Mouse (Mus musculus) cortical plate, adult 2 months (tissue): ENCODE data around the gene Kif13a. TPM values are rescaled to one million over a fixed set of nuclear protein-coding genes. Genes with fewer than 3 reads are reported as not detected.

ENCODE experiments used
- H3K27ac ChIP-seq: fragments of 200-500 bp; 2 replicates; pipeline ENCODE4 v1.5.1; 2012; ENCODE audit warnings: low read length, control low read depth, inconsistent platforms; ENCODE audit not compliant: insufficient read depth
- H3K4me1 ChIP-seq: fragments of 200-500 bp; 2 replicates; pipeline ENCODE4 v1.6.1; 2011; ENCODE audit warnings: low read length; ENCODE audit not compliant: control insufficient read depth, insufficient read depth
- H3K4me3 ChIP-seq: fragments of 200-500 bp; 2 replicates; pipeline ENCODE4 v1.5.1; 2011; ENCODE audit warnings: mild to moderate bottlenecking, low read length, control low read depth; ENCODE audit not compliant: insufficient read depth
- CTCF ChIP-seq: fragments of 200-500 bp; IDR thresholded peaks from 2 replicates; pipeline ENCODE4 v1.5.1; 2011; ENCODE audit warnings: mild to moderate bottlenecking, control low read depth, low read length; ENCODE audit not compliant: insufficient read depth; ENCODE audit errors: extremely low read depth
- POLR2A ChIP-seq: fragments of 200-500 bp; IDR thresholded peaks from 2 replicates; pipeline ENCODE4 v1.6.1; 2011; ENCODE audit warnings: mild to moderate bottlenecking, low read length, control low read depth; ENCODE audit not compliant: insufficient read depth; ENCODE audit errors: extremely low read depth
- polyA plus RNA-seq: library from polyadenylated mRNA; depleted of rRNA; stranded (reverse); fragments of >200 nt; gene quantifications from 2 replicates; pipeline ENCODE4 v1.2.3, GENCODE M21; 2012; rRNA removed

Kif13a gene
- polyA plus RNA-seq: 16.0 TPM in 2 replicates

DNA sequence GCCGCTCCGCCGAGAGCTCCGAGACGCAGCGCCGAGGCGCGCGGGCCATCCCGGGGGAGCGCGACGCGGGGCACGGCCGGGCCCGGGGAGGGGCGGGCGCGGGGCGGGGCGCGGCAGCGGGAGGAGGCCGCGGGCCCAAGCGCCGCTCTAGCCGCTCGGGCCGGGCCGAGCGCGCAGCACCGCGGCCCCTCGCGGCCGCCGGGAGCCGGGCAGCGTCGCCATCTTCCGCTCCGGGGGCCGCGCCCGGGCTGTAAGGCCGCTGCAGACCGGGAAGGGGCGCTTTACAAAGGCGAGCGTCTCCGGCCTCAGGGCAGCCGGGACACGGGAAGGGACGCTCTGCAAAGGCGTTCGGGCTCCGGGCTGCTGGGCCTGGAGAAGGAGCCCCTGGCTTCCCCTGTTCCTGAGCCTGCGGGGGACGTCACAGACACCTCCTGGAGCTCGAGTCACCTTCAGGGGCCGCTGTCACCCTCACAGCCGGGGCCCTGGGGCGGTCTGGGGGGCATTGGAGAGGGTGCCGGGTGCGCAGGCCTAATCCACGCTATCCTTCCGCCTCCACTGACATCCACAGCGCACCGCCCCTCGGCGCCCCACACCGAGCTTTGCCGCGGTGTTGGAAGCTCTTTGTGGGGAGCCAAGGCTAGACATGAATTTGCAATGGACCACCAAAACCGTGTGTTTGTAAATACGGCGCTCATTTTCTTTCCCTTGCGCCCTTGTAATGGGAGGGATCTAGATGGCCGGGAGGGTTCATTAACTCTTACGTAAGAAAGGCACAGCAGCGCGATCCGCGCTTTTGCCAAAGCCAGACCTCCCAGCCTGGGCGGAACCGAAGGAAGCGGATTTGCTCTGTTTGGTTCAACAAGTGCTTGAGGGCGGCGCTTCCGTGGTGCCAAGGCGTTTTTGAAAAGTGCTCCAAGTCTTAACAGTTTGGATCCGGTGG is at the start of gene Kif13a:
Gene Kif13a, minus strand, starts transcription at position 149 of the 940 bp plus-strand sequence.
- Histone ChIP-seq H3K27ac (peak within 1 kb of the TSS; percentile 97), H3K4me3 (peak within 1 kb of the TSS; percentile 47), H3K4me1 (no peaks in the 10 kb centered on the region)
- TF ChIP-seq CTCF (no peak), POLR2A (peak; percentile 74)

DNA sequence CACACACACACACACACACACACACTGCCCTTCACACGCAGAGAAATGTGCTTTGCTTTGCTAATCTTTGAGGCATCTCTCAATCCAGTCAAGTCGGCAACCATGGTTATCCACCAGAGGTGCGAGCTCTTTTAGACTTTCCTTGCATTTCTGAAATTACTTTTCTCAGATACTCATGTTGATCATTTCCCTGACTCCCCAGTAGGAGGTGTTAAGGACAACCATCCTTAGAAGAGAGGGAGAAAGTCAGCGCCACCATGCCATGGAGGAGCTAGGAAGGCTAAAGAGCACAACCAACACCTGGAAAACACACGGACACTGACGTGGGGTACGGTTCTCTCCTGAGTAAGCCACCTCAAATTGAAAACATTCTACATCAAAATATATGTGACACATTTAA is 46.9 kb upstream of the Kif13a start:
- TF ChIP-seq POLR2A (no peak), CTCF (0 out of 2 replicates have a peak, but pooled peaks have one; percentile 10)
- Histone ChIP-seq H3K4me1 (peaks cover 2% of the 10 kb centered on the region; the same call in 1 of the 2 replicates), H3K27ac (no peak overlapping the region)

DNA sequence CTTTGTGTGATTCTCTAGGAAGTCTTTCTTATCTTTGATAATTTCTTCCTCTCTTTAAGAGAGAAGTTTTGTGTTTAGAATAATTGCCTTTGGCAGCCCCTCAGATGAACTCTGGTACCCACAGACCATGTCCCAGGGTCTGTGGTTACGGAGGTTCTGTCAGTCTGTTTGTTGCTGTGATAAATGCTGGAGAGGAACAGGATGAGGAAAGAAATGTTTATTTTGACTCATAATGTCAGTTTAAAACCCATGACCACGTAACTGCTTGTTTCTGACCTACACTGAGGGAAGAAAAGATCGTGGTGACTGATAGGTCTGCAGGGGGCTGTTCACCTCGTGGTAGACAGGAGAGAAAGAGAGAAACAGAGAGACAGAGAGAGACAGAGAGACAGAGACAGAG is 46.3 kb upstream of the Kif13a start:
- H3K27ac ChIP-seq: no peak overlapping the region
- H3K4me3 ChIP-seq: no peak overlapping the region
- no peak for TF ChIP-seq POLR2A
- no peak for TF ChIP-seq CTCF
- peaks cover 2% of the 10 kb centered on the region; the same call in 1 of the 2 replicates for H3K4me1 ChIP-seq

More for the DNA sequence above, 46.9 kb upstream of the Kif13a start:
- H3K4me3 ChIP-seq: no peak overlapping the region

DNA sequence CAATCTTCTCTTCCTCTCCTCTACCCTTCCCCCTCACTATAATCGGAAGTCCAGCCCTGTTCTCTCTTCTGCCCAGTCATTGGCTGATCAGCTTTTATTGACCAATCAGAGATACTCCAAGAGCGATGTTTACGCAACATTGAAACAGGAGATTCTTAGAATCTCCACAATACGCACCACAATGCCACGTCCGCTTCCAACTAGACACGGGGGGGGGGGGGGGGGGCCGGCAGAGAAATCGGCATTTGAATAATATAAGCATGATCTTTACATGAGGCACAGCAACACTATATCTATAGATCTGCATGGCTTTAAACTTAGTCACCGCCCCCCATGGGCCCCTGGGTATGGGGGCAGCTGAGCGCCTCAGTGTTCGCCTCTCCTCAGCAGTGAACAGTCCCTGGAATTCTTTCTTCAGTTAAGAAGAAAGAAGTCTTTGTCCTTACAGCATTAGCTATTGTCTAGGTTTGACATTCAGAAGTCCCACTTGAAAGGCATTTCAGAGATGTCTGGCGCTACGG is 45.4 kb upstream of the Kif13a start:
- Histone ChIP-seq H3K27ac (no peak overlapping the region), H3K4me1 (peaks cover under 1% of the 10 kb centered on the region; the same call in 1 of the 2 replicates), H3K4me3 (no peak overlapping the region)
- TF ChIP-seq POLR2A (no peak), CTCF (no peak)

DNA sequence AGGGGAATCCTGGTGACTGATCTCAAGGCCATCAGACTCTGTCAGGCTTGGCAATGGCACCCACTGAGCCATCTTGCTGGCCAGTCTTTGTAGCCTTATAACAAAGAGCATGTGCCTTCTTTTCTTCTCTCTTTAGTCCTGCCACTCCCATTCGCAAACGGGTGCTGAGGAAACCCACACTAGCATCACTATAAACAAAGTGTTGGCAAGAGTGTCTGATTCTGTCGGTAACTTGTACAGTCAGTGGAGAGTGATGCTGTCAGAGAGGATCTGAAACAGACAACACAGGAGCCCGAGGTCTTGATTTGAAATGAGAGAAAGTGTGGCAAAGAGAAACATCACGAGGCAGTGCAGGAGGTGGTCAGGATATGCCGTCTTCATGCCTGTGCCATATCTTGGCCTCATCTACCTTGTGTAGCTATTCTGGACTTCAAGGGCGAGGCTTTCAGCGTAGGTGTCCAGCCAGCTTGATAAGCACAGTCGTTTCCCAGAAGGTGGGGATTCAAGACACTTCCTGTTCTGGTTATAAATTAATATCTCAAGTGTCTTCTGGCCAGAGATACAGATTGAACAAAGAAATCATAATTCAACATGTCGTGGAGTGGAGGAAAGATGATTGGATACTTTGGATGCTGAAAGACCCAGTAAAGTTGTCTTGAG is 40.7 kb upstream of the Kif13a start:
- Histone ChIP-seq H3K27ac (no peak overlapping the region), H3K4me1 (no peaks in the 10 kb centered on the region), H3K4me3 (no peak overlapping the region)
- TF ChIP-seq CTCF (no peak), POLR2A (no peak)

DNA sequence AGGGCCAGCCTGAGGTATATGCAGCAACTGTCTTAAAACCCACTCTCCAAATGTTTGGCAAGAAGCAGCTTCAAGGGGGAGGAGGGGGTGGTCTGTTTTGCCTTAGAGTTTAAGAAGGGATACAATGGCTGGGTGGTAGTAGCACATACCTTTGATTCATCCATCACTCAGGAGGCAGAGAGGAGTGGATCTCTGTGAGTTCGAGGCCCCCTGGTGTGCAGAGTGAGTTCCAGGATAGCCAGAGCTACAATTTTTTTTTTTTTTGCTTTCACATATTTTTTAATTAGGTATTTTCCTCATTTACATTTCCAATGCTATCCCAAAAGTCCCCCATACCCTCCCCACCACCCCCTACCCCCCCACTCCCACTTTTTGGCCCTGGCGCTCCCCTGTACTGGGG is 39.0 kb upstream of the Kif13a start:
- Histone ChIP-seq H3K27ac (no peak overlapping the region), H3K4me1 (no peaks in the 10 kb centered on the region), H3K4me3 (no peak overlapping the region)
- TF ChIP-seq CTCF: no peak
- TF ChIP-seq POLR2A: no peak

DNA sequence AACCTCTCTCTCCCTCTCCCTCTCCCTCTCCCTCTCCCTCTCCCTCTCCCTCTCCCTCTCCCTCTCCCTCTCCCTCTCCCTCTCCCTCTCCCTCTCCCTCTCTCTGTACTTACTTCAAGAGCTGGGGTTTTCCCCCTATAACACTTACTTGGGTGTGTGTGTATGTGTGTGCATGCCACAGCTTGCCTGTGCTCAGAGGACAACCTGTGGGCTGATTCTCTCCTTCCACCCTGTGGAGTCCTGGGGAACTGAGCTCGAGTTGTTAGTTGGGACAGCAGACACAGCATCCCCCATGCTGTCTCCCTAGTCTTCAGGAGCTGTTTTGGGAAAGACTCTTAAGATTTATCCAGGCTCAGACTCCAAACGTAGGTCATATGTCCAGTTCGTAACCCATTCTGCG is 37.6 kb upstream of the Kif13a start:
- TF ChIP-seq POLR2A (no peak), CTCF (no peak)
- Histone ChIP-seq H3K27ac (no peak overlapping the region), H3K4me1 (no peaks in the 10 kb centered on the region), H3K4me3 (no peak overlapping the region)

DNA sequence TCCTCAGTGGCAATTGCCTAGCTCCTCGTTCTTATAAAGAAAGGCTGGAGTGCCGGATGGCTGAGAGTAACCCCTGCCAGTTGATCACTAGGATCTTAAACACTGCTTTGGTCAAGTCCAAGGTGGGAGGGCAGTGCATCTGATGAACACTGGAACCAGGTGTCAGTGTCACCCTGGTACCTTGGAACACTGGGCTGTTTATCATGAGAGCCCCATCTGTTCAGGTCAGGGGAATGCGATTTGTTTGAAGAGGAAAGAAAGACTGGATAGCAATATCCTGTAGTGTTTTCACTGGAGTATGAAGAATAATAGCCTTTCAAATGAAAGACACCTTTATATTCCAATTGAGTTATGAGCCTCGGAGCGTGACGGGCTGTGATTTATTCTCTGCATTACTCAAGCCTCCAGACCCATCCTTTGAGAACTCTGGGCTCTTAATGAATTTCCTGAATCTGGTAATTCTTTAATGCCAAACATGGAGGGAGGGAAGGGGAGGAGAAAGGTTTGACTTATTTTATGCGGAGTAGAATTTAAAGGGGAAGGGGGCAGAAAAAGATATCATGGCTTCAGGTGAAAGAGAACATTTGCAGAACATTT is 31.3 kb upstream of the Kif13a start:
- no peak for TF ChIP-seq CTCF
- TF ChIP-seq POLR2A: no peak
- Histone ChIP-seq H3K4me3 (no peak overlapping the region), H3K4me1 (no peaks in the 10 kb centered on the region), H3K27ac (no peak overlapping the region)

DNA sequence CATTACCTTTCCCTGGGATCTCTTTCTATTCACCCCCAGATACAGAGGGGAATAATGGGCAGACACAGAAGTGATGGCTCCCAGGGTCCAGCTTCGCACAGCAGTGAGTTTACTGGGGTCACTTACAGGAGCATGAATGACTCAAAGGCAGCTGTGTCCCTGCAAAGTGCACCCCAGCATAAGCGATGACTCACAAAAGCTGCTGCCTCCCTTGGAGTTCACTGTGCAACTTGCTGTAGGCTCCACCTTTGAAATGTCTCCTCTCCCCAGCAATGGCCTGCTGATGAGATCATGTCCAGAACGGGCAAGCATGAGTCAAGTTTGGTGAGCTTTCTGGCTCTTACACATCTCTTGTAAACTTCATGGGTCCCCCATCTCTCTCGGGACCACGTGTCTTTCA is 29.5 kb upstream of the Kif13a start:
- no peaks in the 10 kb centered on the region for H3K4me1 ChIP-seq
- H3K27ac ChIP-seq: no peak overlapping the region
- no peak overlapping the region for H3K4me3 ChIP-seq
- TF ChIP-seq POLR2A (no peak), CTCF (no peak)

DNA sequence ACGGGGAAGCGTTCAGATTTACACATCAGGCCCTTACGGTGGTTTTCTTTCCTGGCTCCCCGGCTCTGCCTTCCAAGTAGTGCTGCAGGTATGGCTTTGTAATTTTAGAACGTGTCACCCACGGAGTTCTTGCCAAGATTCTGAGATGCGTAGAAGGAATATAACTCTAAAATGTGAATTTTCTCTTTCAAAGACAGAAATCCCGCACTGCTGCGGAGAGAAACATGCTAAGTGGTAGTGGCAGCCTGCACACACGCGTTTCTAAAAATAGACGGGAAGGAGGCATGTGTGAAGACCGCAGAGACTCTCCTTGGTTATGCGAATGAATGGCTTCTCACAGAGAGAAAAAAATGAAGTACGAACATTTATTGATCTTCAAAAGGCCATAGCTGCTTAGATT is 21.5 kb upstream of the Kif13a start:
- no peak for TF ChIP-seq POLR2A
- TF ChIP-seq CTCF: no peak
- Histone ChIP-seq H3K4me1 (no peaks in the 10 kb centered on the region), H3K27ac (no peak overlapping the region), H3K4me3 (no peak overlapping the region)
